Mouse (Mus musculus): Measurements from ENCODE around the gene Larp1. TPM values are rescaled to one million over a fixed set of nuclear protein-coding genes. Genes with fewer than 3 reads are reported as not detected.
"Not testable (repeated sequence)": the region's sequence is repeated elsewhere in the genome, so short reads cannot be mapped to it uniquely, and the experiment has no call there.

Gene Larp1
- total RNA-seq, 2 experiments from 2014 or later, result 86.2 to 86.3 TPM

DNA sequence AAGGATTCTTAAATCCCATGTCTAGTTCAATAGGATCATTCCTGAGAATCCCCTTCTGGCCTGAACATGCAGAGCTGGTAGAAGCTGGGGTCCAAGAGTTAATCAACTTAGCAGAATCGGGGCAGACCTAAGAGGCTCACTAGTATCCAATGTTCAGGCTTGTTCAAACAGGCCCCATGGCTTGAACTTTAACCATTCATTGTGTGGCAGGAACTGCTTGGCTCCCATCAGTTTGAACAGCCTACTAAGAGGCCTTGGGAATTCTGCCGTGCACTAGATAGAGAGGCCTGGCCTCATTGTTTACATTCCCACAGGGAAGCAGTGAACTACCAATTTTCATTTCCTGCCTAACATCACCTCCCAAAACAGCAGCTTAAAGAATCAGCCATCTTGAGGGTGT lies 12.8 kb downstream of the Larp1 start:
- intact Hi-C loops (cut with DNase I), result no loop called here
- DNase-seq (ENCODE audit: low spot score in 2 of 2), result no peak

DNA sequence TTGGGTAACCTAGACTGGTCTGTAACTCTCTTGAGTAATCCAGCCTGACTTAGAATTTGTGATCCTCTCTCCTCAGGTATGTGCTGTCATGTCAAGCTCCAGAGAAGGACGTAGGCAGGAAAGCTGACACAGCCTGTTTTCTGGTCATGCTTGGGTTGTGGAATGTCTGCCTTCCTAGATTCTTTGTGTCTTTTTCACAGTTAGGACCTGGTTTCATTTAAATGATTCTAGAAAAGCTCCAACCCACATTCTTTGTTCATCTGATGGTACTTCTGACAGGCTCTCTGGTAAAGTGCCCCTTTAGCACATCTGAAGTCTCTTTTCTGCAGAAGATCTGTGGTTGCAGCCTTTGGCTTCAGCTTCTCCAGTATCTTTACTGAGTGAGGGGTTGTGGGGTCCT lies 15.4 kb downstream of the Larp1 start:
- no peak for DNase-seq (ENCODE audit: low spot score in 2 of 2)
- intact Hi-C loops (cut with DNase I), result no loop called here

- no peak for DNase-seq (ENCODE audit: low spot score in 2 of 2)
- intact Hi-C loops (cut with DNase I), result no loop called here
These were observed 15.8 kb downstream of the Larp1 start for GRCm38 (mm10) chr11:58024671-58025070.

- intact Hi-C loops (cut with DNase I), result no loop called here
- DNase-seq (ENCODE audit: low spot score in 2 of 2), result no peak
These were observed 17.0 kb downstream of the Larp1 start for GRCm38 (mm10) chr11:58025881-58026280.

DNA sequence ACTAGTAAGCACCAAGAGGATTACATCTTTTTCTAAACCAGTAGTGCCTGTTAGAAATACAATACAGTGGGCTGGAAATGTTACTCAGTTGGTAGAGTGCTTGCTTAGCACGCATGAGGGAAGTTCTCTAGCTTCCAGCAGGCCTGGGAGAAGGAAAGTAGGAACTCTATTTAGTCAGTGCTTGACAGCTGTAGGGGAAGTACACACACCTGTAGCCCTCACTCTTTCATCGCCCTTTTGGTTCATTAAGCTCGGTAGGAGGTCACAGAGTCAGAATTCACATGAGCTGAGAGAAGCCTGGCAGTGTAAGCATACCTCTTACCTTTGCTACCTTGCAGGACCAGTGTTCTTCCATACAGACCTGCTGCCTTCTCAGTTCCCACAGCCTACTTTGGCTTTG lies 17.5 kb downstream of the Larp1 start:
- DNase-seq (ENCODE audit: low spot score in 2 of 2), result no peak
- intact Hi-C loops (cut with DNase I), result no loop called here

DNA sequence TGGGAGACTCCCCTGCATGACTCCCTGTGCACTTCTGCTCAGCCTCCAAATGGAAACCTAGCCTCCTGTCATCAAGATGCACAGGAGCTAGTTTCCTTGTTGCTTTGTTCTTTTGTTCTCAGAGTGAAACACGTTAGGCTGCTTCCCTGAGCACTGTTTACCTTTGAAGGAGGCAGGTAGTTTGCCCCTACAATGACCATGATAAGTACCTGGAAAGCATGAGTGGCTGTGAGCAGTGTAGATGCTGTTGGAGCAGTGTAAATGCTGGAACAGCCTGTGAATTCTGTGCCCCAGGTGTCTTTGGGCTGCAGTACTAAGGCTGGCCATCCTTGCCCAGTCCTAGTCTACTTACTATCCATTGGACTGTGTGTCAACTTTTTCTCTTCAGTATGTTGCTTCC lies 18.0 kb downstream of the Larp1 start:
- intact Hi-C loops (cut with DNase I), result no loop called here
- no peak for DNase-seq (ENCODE audit: low spot score in 2 of 2)

DNA sequence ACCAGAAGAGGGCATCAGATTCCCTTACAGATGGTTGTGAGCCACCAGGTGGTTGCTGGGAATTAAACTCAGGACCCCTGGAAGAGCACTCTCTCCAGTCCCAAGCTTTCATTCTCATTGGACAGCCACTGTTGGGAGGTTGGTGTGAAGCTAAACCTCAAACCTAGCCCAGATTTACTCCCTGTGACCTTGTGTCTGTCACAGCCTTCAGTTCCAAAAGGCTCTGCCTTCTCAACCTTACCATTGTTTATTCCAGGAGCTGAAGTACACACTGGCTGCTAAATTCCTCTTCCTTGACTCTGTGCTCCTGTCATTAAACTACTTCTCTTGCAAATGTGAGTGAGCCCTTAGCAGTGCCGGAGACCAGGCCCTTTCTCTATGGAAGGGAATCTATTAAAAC lies 20.1 kb downstream of the Larp1 start:
- DNase-seq (ENCODE audit: low spot score in 2 of 2), result no peak
- intact Hi-C loops (cut with DNase I), result no loop called here

DNA sequence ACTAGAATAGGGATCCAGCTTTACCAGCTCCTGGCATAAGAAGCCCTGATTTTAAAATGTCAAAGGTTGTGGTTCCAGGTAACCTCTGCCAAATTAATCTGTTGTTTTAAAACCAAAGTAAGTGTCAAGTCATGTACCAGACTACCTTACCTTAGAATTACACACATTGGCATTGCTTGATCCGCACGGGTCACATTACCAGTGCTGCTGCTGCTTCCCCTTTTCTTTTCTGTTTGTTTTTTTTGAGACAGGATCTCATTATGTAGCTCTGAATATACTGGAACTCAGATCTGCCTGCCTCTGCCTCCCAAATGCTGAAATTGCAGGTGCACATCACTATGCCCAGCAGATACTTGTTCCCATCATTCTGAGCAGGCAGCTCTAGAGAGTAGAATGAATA lies 21.0 kb downstream of the Larp1 start:
- DNase-seq (ENCODE audit: low spot score in 2 of 2), result no peak
- intact Hi-C loops (cut with DNase I), result no loop called here

DNA sequence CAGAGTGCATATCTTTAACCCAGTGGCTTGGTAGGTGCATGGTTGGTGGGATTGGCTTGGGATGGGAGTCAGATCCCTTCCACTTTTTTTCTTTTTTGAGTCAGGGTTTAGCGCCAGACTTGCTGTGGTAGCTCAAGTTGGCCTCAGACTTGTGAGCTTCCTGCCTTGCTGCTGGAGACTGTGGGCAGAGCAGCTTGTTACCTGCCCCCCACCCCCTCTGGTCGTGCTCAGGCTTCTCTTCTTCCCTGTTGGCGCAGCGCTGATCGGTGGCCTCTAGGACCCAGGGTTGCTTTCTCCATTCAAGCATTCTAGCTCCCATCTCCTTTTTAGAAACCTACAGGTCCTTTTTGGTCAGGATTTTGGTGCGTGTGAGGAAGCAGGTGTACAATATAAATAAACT lies 22.3 kb downstream of the Larp1 start:
- intact Hi-C loops (cut with DNase I), result no loop called here
- no peak for DNase-seq (ENCODE audit: low spot score in 2 of 2)

- intact Hi-C loops (cut with DNase I), result no loop called here
- DNase-seq (ENCODE audit: low spot score in 2 of 2), result no peak
These were observed 24.8 kb downstream of the Larp1 start for GRCm38 (mm10) chr11:58033635-58034034.

DNA sequence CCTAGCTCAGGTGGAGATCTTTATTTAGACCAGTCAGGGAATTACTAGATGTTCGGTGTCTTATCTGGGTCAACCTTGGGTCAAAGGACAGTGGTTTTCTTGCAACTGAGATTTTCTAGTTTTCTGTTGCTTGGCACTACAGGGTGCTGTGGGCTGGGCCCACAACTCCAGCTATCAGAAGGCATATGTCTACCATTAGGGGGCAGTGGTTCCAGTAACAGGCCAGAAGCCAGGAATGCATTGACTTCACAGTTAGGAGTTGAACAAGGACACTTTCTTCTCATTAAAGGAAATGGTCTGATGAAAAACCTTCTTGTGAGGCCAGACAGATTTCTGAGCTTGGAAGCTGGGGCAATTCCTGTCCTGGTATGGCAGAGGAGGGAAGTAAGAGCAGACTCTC lies 30.2 kb downstream of the Larp1 start:
- intact Hi-C loops (cut with DNase I), result no loop called here
- DNase-seq (ENCODE audit: low spot score in 2 of 2), result peak in 1 of 2 experiments; percentile 28

DNA sequence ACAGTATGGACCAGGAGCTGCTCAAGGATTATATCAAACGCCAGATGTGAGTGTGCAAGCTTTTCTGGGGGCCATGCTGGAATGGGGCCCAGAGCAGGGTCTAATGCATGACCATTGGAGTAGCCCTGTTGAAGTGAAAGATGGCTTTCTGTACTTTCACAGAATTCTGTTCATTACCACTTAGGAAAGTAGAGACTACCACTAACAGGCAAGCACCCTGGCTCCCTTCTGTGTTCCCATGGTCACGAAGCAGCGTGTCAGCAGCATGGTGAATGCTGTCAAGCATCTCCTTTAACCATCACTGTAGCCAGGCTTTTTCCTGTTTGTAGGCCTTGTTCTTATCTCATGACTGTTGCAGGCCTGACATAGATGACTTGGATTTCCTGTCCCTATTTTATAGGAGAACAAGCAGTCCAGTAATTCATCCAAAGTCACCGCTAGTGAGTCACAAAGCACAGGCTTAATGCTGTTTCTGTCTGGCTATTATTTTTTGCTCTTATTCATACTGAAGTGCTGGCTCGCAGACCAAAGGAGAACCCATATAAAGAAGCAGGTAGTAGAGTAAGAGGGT lies 34.1 kb downstream of the Larp1 start:
- intact Hi-C loops (cut with DNase I), result no loop called here
- DNase-seq (ENCODE audit: low spot score in 2 of 2), result no peak

DNA sequence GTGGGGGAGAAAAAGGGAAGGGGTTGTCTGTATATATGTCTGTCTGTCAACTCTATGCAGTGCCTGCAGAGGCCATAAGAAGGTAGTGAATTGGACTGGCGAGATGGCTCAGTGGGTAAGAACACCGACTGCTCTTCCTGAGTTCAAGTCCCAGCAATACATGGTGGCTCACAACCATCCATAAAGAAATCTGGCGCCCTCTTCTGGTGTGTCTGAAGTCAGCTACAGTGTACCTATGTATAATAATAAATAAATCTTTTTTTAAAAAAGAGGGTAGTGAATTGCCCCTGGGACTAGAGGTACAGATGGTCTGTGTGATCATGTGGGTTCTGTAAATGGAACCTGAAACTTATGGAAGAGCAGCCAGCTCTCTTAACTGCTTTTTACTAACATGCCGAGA lies 37.6 kb downstream of the Larp1 start:
- intact Hi-C loops (cut with DNase I), result loop anchor here (5.0 kb wide), 1 partner anchor 39 kb away; the partner anchor contains the start of gene Larp1
- peak in 1 of 2 experiments; percentile 25 for DNase-seq (ENCODE audit: low spot score in 2 of 2)

GRCm38 (mm10) chr11:58057455-58057854 lies 48.6 kb downstream of the Larp1 start:
- peak; percentile 70 to 74 for DNase-seq (ENCODE audit: low spot score in 2 of 2)
- intact Hi-C loops (cut with DNase I), result loop anchor here (2.0 to 5.0 kb wide), 2 partner anchors 40 to 107 kb away; no protein-coding TSS in a partner anchor

GRCm38 (mm10) chr11:58059752-58060151 lies 50.9 kb downstream of the Larp1 start:
- intact Hi-C loops (cut with DNase I), result loop anchor here (5.0 kb wide), 1 partner anchor 42 kb away; no protein-coding TSS in a partner anchor
- not testable (repeated sequence) for DNase-seq (ENCODE audit: low spot score in 2 of 2)

GRCm38 (mm10) chr11:58061218-58061617 lies 52.4 kb downstream of the Larp1 start:
- intact Hi-C loops (cut with DNase I); DNase-seq (ENCODE audit: low spot score in 2 of 2): not testable (repeated sequence)

DNA sequence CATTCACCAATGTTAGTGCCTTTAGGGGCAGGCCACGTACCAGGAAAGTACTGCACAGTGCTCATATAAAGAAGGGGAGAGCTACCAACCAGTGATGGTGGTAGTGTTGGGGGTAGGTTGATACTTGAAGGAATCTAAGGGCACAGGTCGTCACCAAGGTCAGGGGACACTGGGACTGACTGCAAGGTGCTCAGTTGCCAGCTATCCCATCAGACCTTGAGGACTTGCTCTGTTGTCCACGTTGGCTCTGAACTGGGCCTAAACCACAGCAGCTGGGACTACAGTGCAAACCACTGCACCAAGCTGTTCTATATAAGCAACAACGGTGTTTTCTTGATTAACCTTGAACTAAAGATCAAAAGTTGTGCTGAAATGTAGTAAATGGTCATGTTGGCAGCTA lies 53.7 kb downstream of the Larp1 start:
- intact Hi-C loops (cut with DNase I), result no loop called here
- DNase-seq (ENCODE audit: low spot score in 2 of 2), result no peak

GRCm38 (mm10) chr11:58065025-58065424 lies 56.2 kb downstream of the Larp1 start:
- DNase-seq (ENCODE audit: low spot score in 2 of 2), result no peak
- intact Hi-C loops (cut with DNase I), result no loop called here

- intact Hi-C loops (cut with DNase I), result no loop called here
- no peak for DNase-seq (ENCODE audit: low spot score in 2 of 2)
These were observed 64.1 kb downstream of the Larp1 start for GRCm38 (mm10) chr11:58072978-58073377.

- DNase-seq (ENCODE audit: low spot score in 2 of 2), result no peak
- intact Hi-C loops (cut with DNase I), result no loop called here
These were observed 68.4 kb downstream of the Larp1 start for GRCm38 (mm10) chr11:58077270-58077669.

- intact Hi-C loops (cut with DNase I), result no loop called here
- no peak for DNase-seq (ENCODE audit: low spot score in 2 of 2)
These were observed 72.9 kb downstream of the Larp1 start for GRCm38 (mm10) chr11:58081716-58082115.

- no peak for DNase-seq (ENCODE audit: low spot score in 2 of 2)
- intact Hi-C loops (cut with DNase I), result no loop called here
These were observed 83.7 kb downstream of the Larp1 start for GRCm38 (mm10) chr11:58092541-58092940.
